Mouse (Mus musculus) bone marrow, adult 2 months (tissue): ENCODE results near the gene Olfr206. TPM values are rescaled to one million over a fixed set of nuclear protein-coding genes. Genes with fewer than 3 reads are reported as not detected.
"Not testable (repeated sequence)": the region's sequence is repeated elsewhere in the genome, so short reads cannot be mapped to it uniquely, and the experiment has no call there.

Source experiments
- H3K27ac ChIP-seq: fragments of 200-500 bp; 2 replicates; pipeline ENCODE4 v1.5.1; 2012; ENCODE audit warnings: low read depth, mild to moderate bottlenecking, control low read depth, inconsistent platforms, low read length; ENCODE audit not compliant: control insufficient read depth, poor library complexity, insufficient read depth
- H3K4me1 ChIP-seq: fragments of 200-500 bp; 2 replicates; pipeline ENCODE4 v1.6.1; 2011; ENCODE audit warnings: low read length; ENCODE audit not compliant: control insufficient read depth, insufficient read depth
- H3K4me3 ChIP-seq: fragments of 200-500 bp; replicated peaks from 2 replicates; pipeline ENCODE3; 2011; ENCODE audit warnings: mild to moderate bottlenecking, low read depth, low read length, control low read depth; ENCODE audit not compliant: control insufficient read depth
- CTCF ChIP-seq: fragments of 200-500 bp; IDR thresholded peaks from 2 replicates; pipeline ENCODE4 v1.5.1; 2011; ENCODE audit warnings: low read length, control low read depth; ENCODE audit not compliant: control insufficient read depth, insufficient read depth
- POLR2A ChIP-seq: fragments of 200-500 bp; IDR thresholded peaks from 2 replicates; pipeline ENCODE4 v1.6.1; 2011; ENCODE audit warnings: low read depth, mild to moderate bottlenecking, control low read depth, low read length, borderline replicate concordance; ENCODE audit not compliant: control insufficient read depth
- whole genome bisulfite sequencing: fragments of 180-500 bp; shearing (Covaris S2); methylation state at CpG from one replicate; pipeline ENCODE4 v1.1.7; 2018; 5-methylcytosine and 5-hydroxymethylcytosine counted together
- polyA plus RNA-seq: library from polyadenylated mRNA; stranded (reverse); fragments of >200 nt; gene quantifications from 2 replicates; pipeline ENCODE4 v1.2.4, GENCODE M21; 2011; ENCODE audit warnings: low replicate concordance; ENCODE audit not compliant: missing spikeins, insufficient read depth, insufficient read length

Gene Olfr206
- not detected in 2 replicates for polyA plus RNA-seq

- Histone ChIP-seq H3K4me3 (no peak within 1 kb of the TSS), H3K27ac (no peak within 1 kb of the TSS), H3K4me1 (no peaks in the 10 kb centered on the region)
- WGBS: 70% methylated on average over 1 of the region's 1 CpGs
- no peak for TF ChIP-seq POLR2A
- TF ChIP-seq CTCF: no peak
Observed at GRCm38 (mm10) chr16:59349146-59349545, at the start of gene Olfr206. Gene Olfr206, minus strand, starts transcription at chr16:59349246.

GRCm38 (mm10) chr16:59393300-59393699, 44.3 kb upstream of the Olfr206 start:
- WGBS: 54% methylated on average over 3 of the region's 3 CpGs
- TF ChIP-seq CTCF (no peak), POLR2A (no peak)
- Histone ChIP-seq H3K27ac (no peak overlapping the region), H3K4me3 (no peak overlapping the region), H3K4me1 (no peaks in the 10 kb centered on the region)

- H3K27ac ChIP-seq: no peak within 1 kb of the TSS
- 71% methylated on average over 2 of the region's 2 CpGs for WGBS
- no peak within 1 kb of the TSS for H3K4me3 ChIP-seq
- TF ChIP-seq CTCF (no peak), POLR2A (no peak)
- no peaks in the 10 kb centered on the region for H3K4me1 ChIP-seq
Observed at GRCm38 (mm10) chr16:59363893-59364292, 14.8 kb upstream of the Olfr206 start, which contains the start of gene Olfr209. Gene Olfr209, minus strand, starts transcription at chr16:59363993.

- Histone ChIP-seq H3K4me1 (no peaks in the 10 kb centered on the region), H3K27ac (no peak within 1 kb of the TSS), H3K4me3 (no peak within 1 kb of the TSS)
- TF ChIP-seq POLR2A: no peak
- no peak for TF ChIP-seq CTCF
Observed at GRCm38 (mm10) chr16:59331038-59331437, 18.0 kb downstream of the Olfr206 start, which contains the start of gene Olfr205. Gene Olfr205, minus strand, starts transcription at chr16:59331138.

- H3K4me3 ChIP-seq, H3K27ac ChIP-seq, H3K4me1 ChIP-seq: not testable (repeated sequence)
- WGBS: 26% methylated on average over 1 of the region's 1 CpGs
Observed at GRCm38 (mm10) chr16:59323262-59323661, 25.8 kb downstream of the Olfr206 start.

GRCm38 (mm10) chr16:59318148-59318547, 30.9 kb downstream of the Olfr206 start, which contains the start of gene Olfr204:
Gene Olfr204, minus strand, starts transcription at chr16:59318248.
- Histone ChIP-seq H3K27ac (no peak within 1 kb of the TSS), H3K4me1 (no peaks in the 10 kb centered on the region), H3K4me3 (no peak within 1 kb of the TSS)
- TF ChIP-seq CTCF (no peak), POLR2A (no peak)

GRCm38 (mm10) chr16:59298581-59298980, 50.5 kb downstream of the Olfr206 start, which contains the start of gene Olfr203:
Gene Olfr203, plus strand, starts transcription at chr16:59298881.
- 71% methylated on average over 2 of the region's 2 CpGs for WGBS
- Histone ChIP-seq H3K4me3 (no peak within 1 kb of the TSS), H3K4me1 (no peaks in the 10 kb centered on the region), H3K27ac (no peak within 1 kb of the TSS)
- no peak for TF ChIP-seq POLR2A
- TF ChIP-seq CTCF: no peak

Other genes starting within 250 kb of the Olfr206 start
- not detected in 2 replicates for gene Olfr193, start 237.4 kb downstream of the Olfr206 start, polyA plus RNA-seq
- gene Olfr194, start 228.2 kb downstream of the Olfr206 start, polyA plus RNA-seq: not detected in 2 replicates
- gene Olfr195, start 202.2 kb downstream of the Olfr206 start, polyA plus RNA-seq: not detected in 2 replicates
- not detected in 2 replicates for gene Olfr196, start 178.8 kb downstream of the Olfr206 start, polyA plus RNA-seq
- not detected in 2 replicates for gene Olfr198, start 145.7 kb downstream of the Olfr206 start, polyA plus RNA-seq
- gene Olfr199, start 129.5 kb downstream of the Olfr206 start, polyA plus RNA-seq: not detected in 2 replicates
- not detected in 2 replicates for gene Olfr201, start 76.6 kb downstream of the Olfr206 start, polyA plus RNA-seq
- gene Olfr202, start 62.5 kb downstream of the Olfr206 start, polyA plus RNA-seq: not detected in 2 replicates
- not detected in 2 replicates for gene Olfr203, start 50.4 kb downstream of the Olfr206 start, polyA plus RNA-seq
- not detected in 2 replicates for gene Olfr204, start 31.0 kb downstream of the Olfr206 start, polyA plus RNA-seq
- not detected in 2 replicates for gene Olfr205, start 18.1 kb downstream of the Olfr206 start, polyA plus RNA-seq
- not detected in 2 replicates for gene Olfr209, start 14.7 kb upstream of the Olfr206 start, polyA plus RNA-seq
- gene Gabrr3, start 58.1 kb upstream of the Olfr206 start, polyA plus RNA-seq: not detected in 2 replicates
- 10.4 and 14.6 TPM in 2 replicates for gene Riox2, start 122.5 kb upstream of the Olfr206 start, polyA plus RNA-seq